Mouse (Mus musculus): ENCODE results near the gene Serpina3m. TPM values are rescaled to one million over a fixed set of nuclear protein-coding genes. Genes with fewer than 3 reads are reported as not detected.

The Serpina3m gene
- polyA plus RNA-seq, 1 experiment = not detected

- no peak for TF ChIP-seq POLR2A (IDR thresholded peaks at IDR 0.05; ENCODE audit: borderline replicate concordance, insufficient read depth, low read length)
- TF ChIP-seq CTCF (IDR thresholded peaks at IDR 0.05; ENCODE audit: borderline replicate concordance, insufficient read depth, low read depth, low read length) = no peak
- peak; percentile 40 to 59 for DNase-seq
- H3K4me1 ChIP-seq (ENCODE audit: control insufficient read depth, insufficient read depth, low read length) = peaks cover 21% of the 10 kb centered on the region
- no peaks in the 10 kb centered on the region for H3K27me3 ChIP-seq (ENCODE audit: control insufficient read depth, insufficient read depth, low read length)
- WGBS = 33% methylated on average over 2 of the region's 2 CpGs
- H3K4me3 ChIP-seq (replicated peaks; ENCODE audit: insufficient read depth, low read depth, low read length) = no peak overlapping the region
- no peak overlapping the region for H3K27ac ChIP-seq (ENCODE audit: insufficient read depth, low read length)
Measured at GRCm38 (mm10) chr12:104414576-104414975, 76.3 kb downstream of the Serpina3m start.

- TF ChIP-seq CTCF (IDR thresholded peaks at IDR 0.05; ENCODE audit: borderline replicate concordance, insufficient read depth, low read depth, low read length) (no peak), POLR2A (IDR thresholded peaks at IDR 0.05; ENCODE audit: borderline replicate concordance, insufficient read depth, low read length) (no peak)
- 25% methylated on average over 6 of the region's 6 CpGs for WGBS
- peak; percentile 62 to 85 for DNase-seq
- H3K27me3 ChIP-seq (ENCODE audit: control insufficient read depth, insufficient read depth, low read length) = no peaks in the 10 kb centered on the region
- no peak overlapping the region for H3K4me3 ChIP-seq (replicated peaks; ENCODE audit: insufficient read depth, low read depth, low read length)
- no peak overlapping the region for H3K27ac ChIP-seq (ENCODE audit: insufficient read depth, low read length)
- peaks cover 21% of the 10 kb centered on the region for H3K4me1 ChIP-seq (ENCODE audit: control insufficient read depth, insufficient read depth, low read length)
Measured at GRCm38 (mm10) chr12:104415625-104416315, 77.5 kb downstream of the Serpina3m start.

GRCm38 (mm10) chr12:104418340-104419135 is 80.3 kb downstream of the Serpina3m start:
- WGBS = 17% methylated on average over 17 of the region's 17 CpGs

GRCm38 (mm10) chr12:104419136-104419462 is 80.8 kb downstream of the Serpina3m start:
- H3K4me1 ChIP-seq (ENCODE audit: control insufficient read depth, insufficient read depth, low read length) = peaks cover 15% of the 10 kb centered on the region; the same call in 1 of the 2 replicates
- H3K4me3 ChIP-seq (replicated peaks; ENCODE audit: insufficient read depth, low read depth, low read length) = no peak overlapping the region
- DNase-seq = no peak
- WGBS = 9% methylated on average over 2 of the region's 2 CpGs
- no peak overlapping the region for H3K27ac ChIP-seq (ENCODE audit: insufficient read depth, low read length)
- TF ChIP-seq CTCF (IDR thresholded peaks at IDR 0.05; ENCODE audit: borderline replicate concordance, insufficient read depth, low read depth, low read length) = peak; percentile 41; the same call in 1 of the 2 replicates
- no peak for TF ChIP-seq POLR2A (IDR thresholded peaks at IDR 0.05; ENCODE audit: borderline replicate concordance, insufficient read depth, low read length)
- H3K27me3 ChIP-seq (ENCODE audit: control insufficient read depth, insufficient read depth, low read length) = no peaks in the 10 kb centered on the region

More at GRCm38 (mm10) chr12:104418340-104419135, 80.3 kb downstream of the Serpina3m start:
- Histone ChIP-seq H3K27me3 (ENCODE audit: control insufficient read depth, insufficient read depth, low read length) (no peaks in the 10 kb centered on the region), H3K4me3 (replicated peaks; ENCODE audit: insufficient read depth, low read depth, low read length) (no peak overlapping the region), H3K27ac (ENCODE audit: insufficient read depth, low read length) (no peak overlapping the region), H3K4me1 (ENCODE audit: control insufficient read depth, insufficient read depth, low read length) (peaks cover 21% of the 10 kb centered on the region)
- peak; percentile 54 to 77 for DNase-seq
- TF ChIP-seq CTCF (IDR thresholded peaks at IDR 0.05; ENCODE audit: borderline replicate concordance, insufficient read depth, low read depth, low read length) (peak; percentile 82), POLR2A (IDR thresholded peaks at IDR 0.05; ENCODE audit: borderline replicate concordance, insufficient read depth, low read length) (no peak)

GRCm38 (mm10) chr12:104422615-104423392 is 84.5 kb downstream of the Serpina3m start:
- H3K27ac ChIP-seq (ENCODE audit: insufficient read depth, low read length) = no peak overlapping the region
- TF ChIP-seq CTCF (IDR thresholded peaks at IDR 0.05; ENCODE audit: borderline replicate concordance, insufficient read depth, low read depth, low read length) (no peak), POLR2A (IDR thresholded peaks at IDR 0.05; ENCODE audit: borderline replicate concordance, insufficient read depth, low read length) (no peak)
- WGBS = 60% methylated on average over 11 of the region's 11 CpGs
- no peaks in the 10 kb centered on the region for H3K4me1 ChIP-seq (ENCODE audit: control insufficient read depth, insufficient read depth, low read length)
- DNase-seq = no peak
- no peaks in the 10 kb centered on the region for H3K27me3 ChIP-seq (ENCODE audit: control insufficient read depth, insufficient read depth, low read length)
- H3K4me3 ChIP-seq (replicated peaks; ENCODE audit: insufficient read depth, low read depth, low read length) = no peak overlapping the region

GRCm38 (mm10) chr12:104425591-104425990 is 87.3 kb downstream of the Serpina3m start:
- H3K27ac ChIP-seq (ENCODE audit: insufficient read depth, low read length) = no peak overlapping the region
- 83% methylated on average over 3 of the region's 3 CpGs for WGBS
- H3K4me3 ChIP-seq (replicated peaks; ENCODE audit: insufficient read depth, low read depth, low read length) = no peak overlapping the region
- no peaks in the 10 kb centered on the region for H3K4me1 ChIP-seq (ENCODE audit: control insufficient read depth, insufficient read depth, low read length)
- H3K27me3 ChIP-seq (ENCODE audit: control insufficient read depth, insufficient read depth, low read length) = no peaks in the 10 kb centered on the region
- TF ChIP-seq POLR2A (IDR thresholded peaks at IDR 0.05; ENCODE audit: borderline replicate concordance, insufficient read depth, low read length) = no peak
- TF ChIP-seq CTCF (IDR thresholded peaks at IDR 0.05; ENCODE audit: borderline replicate concordance, insufficient read depth, low read depth, low read length) = no peak
- DNase-seq = no peak

- no peaks in the 10 kb centered on the region for H3K27me3 ChIP-seq (ENCODE audit: control insufficient read depth, insufficient read depth, low read length)
- peak; percentile 65 for TF ChIP-seq CTCF (IDR thresholded peaks at IDR 0.05; ENCODE audit: borderline replicate concordance, insufficient read depth, low read depth, low read length)
- TF ChIP-seq POLR2A (IDR thresholded peaks at IDR 0.05; ENCODE audit: borderline replicate concordance, insufficient read depth, low read length) = no peak
- DNase-seq = no peak
- H3K4me1 ChIP-seq (ENCODE audit: control insufficient read depth, insufficient read depth, low read length) = no peaks in the 10 kb centered on the region
- 4% methylated on average over 7 of the region's 7 CpGs for WGBS
- H3K4me3 ChIP-seq (replicated peaks; ENCODE audit: insufficient read depth, low read depth, low read length) = no peak overlapping the region
- no peak overlapping the region for H3K27ac ChIP-seq (ENCODE audit: insufficient read depth, low read length)
Measured at GRCm38 (mm10) chr12:104426915-104427314, 88.6 kb downstream of the Serpina3m start.
